Comparison of ENCODE assay signal across 8 mouse cellular contexts in genomic region chr17:22417510-22417909, GRCm38 (mm10). TPM values are rescaled to one million over a fixed set of nuclear protein-coding genes. Genes with fewer than 3 reads are reported as not detected.
A peak's percentile ranks its signal among the peaks of the same experiment; 100 is the strongest.
DNase-seq lines count a peak whose midpoint lies in the region; ATAC-seq and TF ChIP-seq lines count a peak whose summit lies in the region.

No protein-coding gene starts in this region.

- 1% methylated on average over 3 of the region's 3 CpGs for WGBS in lung, embryonic 14.5 days

- no peaks in the 10 kb centered on the region for H3K36me3 ChIP-seq in E14TG2a.4 (ENCODE audit: insufficient read depth, low read length)
- H3K36me3 ChIP-seq in lung, embryonic 14.5 days (ENCODE audit: insufficient read depth): no peaks in the 10 kb centered on the region

- peak; percentile 41; the same call in 1 of the 2 replicates for ATAC-seq in lung, embryonic 14.5 days (ENCODE audit: insufficient read depth)

- no peak overlapping the region for H3K4me3 ChIP-seq in E14TG2a.4 (replicated peaks; ENCODE audit: low read length)
- no peak overlapping the region for H3K4me3 ChIP-seq in lung, embryonic 14.5 days (ENCODE audit: low read depth, low read length)

- TF ChIP-seq CTCF in E14TG2a.4 (conservative IDR thresholded peaks at IDR 0.05; ENCODE audit: low read length): peak; percentile 92
- TF ChIP-seq CTCF in lung, embryonic 14.5 days (IDR thresholded peaks at IDR 0.05; ENCODE audit: low read depth): peak; percentile 81

- no peak overlapping the region for H3K4me2 ChIP-seq in lung, embryonic 14.5 days

- no peak overlapping the region for H3K27ac ChIP-seq in lung, embryonic 14.5 days (ENCODE audit: low read depth)

- H3K4me1 ChIP-seq in E14TG2a.4 (replicated peaks; ENCODE audit: low read depth, low read length): no peaks in the 10 kb centered on the region
- no peaks in the 10 kb centered on the region for H3K4me1 ChIP-seq in lung, embryonic 14.5 days (ENCODE audit: insufficient read depth)

- DNase-seq in adrenal gland, adult 2 months: peak; percentile 47
- DNase-seq in embryo, embryonic 9.5 days (ENCODE audit: extremely low spot score): peak; percentile 39
- DNase-seq in heart, postnatal 10 days: peak; percentile 60 to 80
- peak; percentile 74 for DNase-seq in kidney, postnatal 14 days
- peak; percentile 88 for DNase-seq in lung, embryonic 14.5 days
- peak; percentile 23 for DNase-seq in retina, adult 2 months (ENCODE audit: low read depth, low spot score)
- DNase-seq in yolk sac, embryonic 10.5 days (ENCODE audit: low spot score): no peak

- intact Hi-C loops in heart, postnatal 10 days (cut with DNase I): loop anchor here (5.0 kb wide), 1 partner anchor 265 kb away; no protein-coding TSS in a partner anchor

- H3K9ac ChIP-seq in lung, embryonic 14.5 days: no peak overlapping the region

- H3K9me3 ChIP-seq in E14TG2a.4 (ENCODE audit: low read length): no peaks in the 10 kb centered on the region
- no peaks in the 10 kb centered on the region for H3K9me3 ChIP-seq in lung, embryonic 14.5 days (ENCODE audit: low read depth, low read length)

- H3K27me3 ChIP-seq in E14TG2a.4 (ENCODE audit: insufficient read depth, low read length): no peaks in the 10 kb centered on the region
- no peaks in the 10 kb centered on the region for H3K27me3 ChIP-seq in lung, embryonic 14.5 days (ENCODE audit: insufficient read depth, low read length)

RNA-seq across cellular contexts. Expression of gene Zfp946, which starts 6.5 kb away (rescaled TPM):
- 1 to 10 TPM; 7.1 to 7.8 TPM for total RNA-seq in adrenal gland, adult 2 months (2021)
- 2.8 and 3.2 TPM in 2 replicates for polyA plus RNA-seq in adrenal gland, adult 2 months (2012; rRNA removed)
- total RNA-seq in heart, postnatal 10 days (2021): 1 to 10 TPM; 4.4 to 6.5 TPM
- polyA plus RNA-seq in lung, embryonic 14.5 days (2014; fragmentation: Nextera tagmentation; extraction: Ambion mirVana): 15.3 and 16.1 TPM in 2 replicates

RNA-seq across cellular contexts. Expression of gene Zfp758, which starts 56.3 kb away (rescaled TPM):
- 1 to 10 TPM; 9.3 to 9.9 TPM for total RNA-seq in adrenal gland, adult 2 months (2021)
- polyA plus RNA-seq in adrenal gland, adult 2 months (2012; rRNA removed): 0.40 and 0.67 TPM in 2 replicates
- 1 to 10 TPM; 7.0 to 8.1 TPM for total RNA-seq in heart, postnatal 10 days (2021)
- polyA plus RNA-seq in lung, embryonic 14.5 days (2014; fragmentation: Nextera tagmentation; extraction: Ambion mirVana): 8.0 and 9.5 TPM in 2 replicates

RNA-seq across cellular contexts. Expression of gene Zfp944, which starts 56.3 kb away (rescaled TPM):
- 1 to 10 TPM; 7.7 to 7.8 TPM for total RNA-seq in adrenal gland, adult 2 months (2021)
- polyA plus RNA-seq in adrenal gland, adult 2 months (2012; rRNA removed): 2.8 and 2.9 TPM in 2 replicates
- 1 to 10 TPM; 5.3 to 5.4 TPM for total RNA-seq in heart, postnatal 10 days (2021)
- 12.7 and 12.9 TPM in 2 replicates for polyA plus RNA-seq in lung, embryonic 14.5 days (2014; fragmentation: Nextera tagmentation; extraction: Ambion mirVana)
